Mouse (Mus musculus) kidney, postnatal 25 days (tissue): ENCODE data around the gene Nmt1.

Source experiments
- DNase-seq, 2 experiments: peaks; one replicate each; pipeline ENCODE4 v3.0.0; 2021; ENCODE audit warnings: mixed read lengths in 2 of 2

Nmt1 gene

GRCm38 (mm10) chr11:103049611-103050010 lies 21.6 kb downstream of the Nmt1 start:
- DNase-seq, result no peak

- DNase-seq, result no peak
Measured at GRCm38 (mm10) chr11:103050153-103050552, 22.2 kb downstream of the Nmt1 start.

- DNase-seq, result peak in 1 of 2 experiments; percentile 57
Measured at GRCm38 (mm10) chr11:103051249-103051691, 23.3 kb downstream of the Nmt1 start.

- DNase-seq, result no peak
Measured at GRCm38 (mm10) chr11:103052078-103052477, 24.1 kb downstream of the Nmt1 start.

GRCm38 (mm10) chr11:103053191-103054076 lies 25.4 kb downstream of the Nmt1 start:
- DNase-seq, result no peak

- peak; percentile 62 to 90 for DNase-seq
Measured at GRCm38 (mm10) chr11:103054798-103055197, 26.8 kb downstream of the Nmt1 start.

GRCm38 (mm10) chr11:103056636-103057035 lies 28.6 kb downstream of the Nmt1 start:
- no peak for DNase-seq

GRCm38 (mm10) chr11:103058499-103059085 lies 30.6 kb downstream of the Nmt1 start:
- DNase-seq, result no peak

- peak in 1 of 2 experiments; percentile 23 for DNase-seq
Measured at GRCm38 (mm10) chr11:103066191-103067050, 38.4 kb downstream of the Nmt1 start.

- DNase-seq, result no peak
Measured at GRCm38 (mm10) chr11:103067051-103067361, 39.0 kb downstream of the Nmt1 start.

GRCm38 (mm10) chr11:103067457-103068001 lies 39.5 kb downstream of the Nmt1 start:
- peak in 1 of 2 experiments; percentile 40 for DNase-seq

- DNase-seq, result peak in 1 of 2 experiments; percentile 8
Measured at GRCm38 (mm10) chr11:103068272-103068671, 40.3 kb downstream of the Nmt1 start.

GRCm38 (mm10) chr11:103068884-103069283 lies 40.9 kb downstream of the Nmt1 start:
- DNase-seq, result peak in 1 of 2 experiments; percentile 29

- DNase-seq, result peak in 1 of 2 experiments; percentile 32
Measured at GRCm38 (mm10) chr11:103069731-103070130, 41.7 kb downstream of the Nmt1 start.

- peak in 1 of 2 experiments; percentile 28 for DNase-seq
Measured at GRCm38 (mm10) chr11:103070322-103070880, 42.4 kb downstream of the Nmt1 start.

- DNase-seq, result no peak
Measured at GRCm38 (mm10) chr11:103073671-103074070, 45.7 kb downstream of the Nmt1 start.

- no peak for DNase-seq
Measured at GRCm38 (mm10) chr11:103074121-103074650, 46.2 kb downstream of the Nmt1 start.

- no peak for DNase-seq
Measured at GRCm38 (mm10) chr11:103074796-103075323, 46.9 kb downstream of the Nmt1 start.

- DNase-seq, result no peak
Measured at GRCm38 (mm10) chr11:103076010-103076409, 48.0 kb downstream of the Nmt1 start.

- DNase-seq, result no peak
Measured at GRCm38 (mm10) chr11:103076581-103076980, 48.6 kb downstream of the Nmt1 start.

- no peak for DNase-seq
Measured at GRCm38 (mm10) chr11:103078131-103078530, 50.1 kb downstream of the Nmt1 start.
